Mouse (Mus musculus): ENCODE measurements around the gene Degs1.
"Not testable (repeated sequence)": the region's sequence is repeated elsewhere in the genome, so short reads cannot be mapped to it uniquely, and the experiment has no call there.

The Degs1 gene

GRCm38 (mm10) chr1:182282091-182283075 is at the start of gene Degs1:
Gene Degs1, minus strand, starts transcription at chr1:182282804.
- CTCF ChIA-PET: interaction anchor here (0.6 kb wide), 1 partner anchor 209 kb away, joined by 5 read pairs; no protein-coding TSS in a partner anchor

DNA sequence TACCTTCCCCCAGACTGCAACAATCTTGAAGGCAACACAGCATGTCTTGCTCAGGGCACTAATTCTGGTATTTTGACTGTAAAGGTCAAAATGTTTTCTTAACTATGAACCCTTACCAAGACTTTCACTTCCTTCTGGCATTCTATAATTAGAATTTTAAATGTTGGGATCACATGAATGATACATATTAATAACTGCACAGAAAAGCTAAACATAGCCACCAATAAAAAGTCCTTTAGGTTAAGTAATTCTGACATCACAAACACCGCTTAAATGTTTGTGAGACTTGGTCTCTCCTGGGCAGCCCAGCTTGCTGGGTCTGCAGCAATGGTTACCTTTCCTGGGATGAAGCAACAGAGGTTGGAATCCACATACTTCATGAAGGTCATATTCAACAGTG is 43.3 kb upstream of the Degs1 start:
- CTCF ChIA-PET: interaction anchor here (0.6 kb wide), 1 partner anchor 242 kb away, joined by 6 read pairs; no protein-coding TSS in a partner anchor

DNA sequence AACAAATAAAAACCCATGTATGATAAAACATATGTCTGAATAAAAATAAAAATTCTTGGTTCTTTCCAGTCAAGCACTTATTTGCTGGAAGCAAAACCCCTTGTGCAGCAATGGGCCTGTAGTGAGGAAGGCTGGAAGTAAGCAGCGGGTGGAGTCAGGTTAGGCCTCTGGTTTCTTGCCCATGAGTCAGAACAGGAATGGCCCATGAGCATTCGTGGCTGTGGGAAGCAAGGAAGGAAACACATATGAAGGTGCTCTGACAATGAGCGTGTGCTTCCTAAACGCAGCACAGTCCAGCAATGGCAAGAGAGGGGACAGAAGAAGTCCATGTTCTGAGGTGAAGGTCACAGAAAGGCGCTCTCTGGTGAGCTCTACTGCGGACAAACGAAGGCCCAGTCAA is 41.9 kb upstream of the Degs1 start:
- CTCF ChIA-PET: no interaction called here

DNA sequence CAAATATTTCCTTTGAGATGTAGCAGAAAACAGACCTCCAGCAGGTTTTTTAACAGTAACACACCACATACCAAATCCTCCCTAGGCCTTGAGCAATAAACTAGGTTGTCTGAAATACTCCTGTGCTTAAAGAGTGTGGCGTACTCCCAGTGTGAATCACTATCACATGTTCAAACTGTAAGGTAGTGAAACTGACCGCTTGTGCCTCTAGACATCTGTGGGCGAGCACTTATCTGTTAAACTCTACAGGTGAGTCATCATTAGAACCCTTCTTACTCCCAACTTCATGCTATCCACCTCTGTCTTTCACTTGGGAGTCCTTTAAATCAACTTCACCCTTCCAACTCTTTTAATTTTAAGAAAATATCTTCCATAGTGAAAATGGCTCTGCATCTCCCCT is 40.5 kb upstream of the Degs1 start:
- CTCF ChIA-PET: no interaction called here

GRCm38 (mm10) chr1:182314201-182314600 is 31.6 kb upstream of the Degs1 start:
- CTCF ChIA-PET: no interaction called here

DNA sequence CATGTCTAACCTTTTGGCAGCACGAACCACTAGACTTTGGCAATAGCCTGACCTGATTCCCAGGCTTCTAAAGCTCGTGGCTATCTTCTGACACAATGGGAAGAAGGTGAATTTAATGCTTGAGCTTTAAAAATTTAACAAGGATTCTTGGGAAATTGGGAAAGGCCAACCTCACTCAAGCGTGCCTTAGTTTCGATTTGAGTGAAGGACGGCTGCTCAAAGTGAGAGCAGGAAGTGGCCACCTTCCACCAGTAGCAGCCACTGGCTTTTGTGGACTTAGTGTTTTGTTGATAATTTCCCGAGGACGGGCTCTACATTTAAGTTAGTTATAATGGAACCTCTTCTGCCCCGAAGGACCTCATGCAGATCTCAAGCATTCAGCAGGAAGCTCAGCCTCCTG is 30.6 kb upstream of the Degs1 start:
- CTCF ChIA-PET: no interaction called here

GRCm38 (mm10) chr1:182311376-182311775 is 28.8 kb upstream of the Degs1 start:
- CTCF ChIA-PET: no interaction called here

GRCm38 (mm10) chr1:182310316-182310715 is 27.7 kb upstream of the Degs1 start:
- CTCF ChIA-PET: interaction anchor here (0.7 kb wide), 1 partner anchor 151 kb away, joined by 9 read pairs; no protein-coding TSS in a partner anchor

GRCm38 (mm10) chr1:182309403-182309802 is 26.8 kb upstream of the Degs1 start:
- CTCF ChIA-PET: interaction anchor here (0.6 to 0.7 kb wide), 2 partner anchors 30 to 150 kb away, joined by 3 to 9 read pairs; no protein-coding TSS in a partner anchor

DNA sequence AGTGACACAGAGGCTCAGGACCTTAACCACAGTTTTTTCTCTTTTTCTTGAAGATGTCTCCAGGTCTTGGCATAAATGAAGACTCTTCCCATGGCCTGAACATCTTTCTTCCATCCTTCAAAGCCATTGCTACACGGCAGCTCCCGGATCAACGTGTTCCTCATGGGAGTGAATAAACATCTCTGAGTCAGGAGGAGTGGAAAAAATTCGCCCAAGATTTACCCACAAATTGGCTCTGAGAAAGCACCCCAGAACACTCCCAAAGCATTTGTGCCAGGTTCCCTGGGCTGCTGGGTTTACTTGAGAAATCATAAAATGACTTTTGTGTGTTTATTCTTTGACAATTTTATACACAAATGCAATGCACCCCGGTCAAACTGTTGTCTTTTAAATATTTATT is 20.3 kb upstream of the Degs1 start:
- CTCF ChIA-PET: no interaction called here

DNA sequence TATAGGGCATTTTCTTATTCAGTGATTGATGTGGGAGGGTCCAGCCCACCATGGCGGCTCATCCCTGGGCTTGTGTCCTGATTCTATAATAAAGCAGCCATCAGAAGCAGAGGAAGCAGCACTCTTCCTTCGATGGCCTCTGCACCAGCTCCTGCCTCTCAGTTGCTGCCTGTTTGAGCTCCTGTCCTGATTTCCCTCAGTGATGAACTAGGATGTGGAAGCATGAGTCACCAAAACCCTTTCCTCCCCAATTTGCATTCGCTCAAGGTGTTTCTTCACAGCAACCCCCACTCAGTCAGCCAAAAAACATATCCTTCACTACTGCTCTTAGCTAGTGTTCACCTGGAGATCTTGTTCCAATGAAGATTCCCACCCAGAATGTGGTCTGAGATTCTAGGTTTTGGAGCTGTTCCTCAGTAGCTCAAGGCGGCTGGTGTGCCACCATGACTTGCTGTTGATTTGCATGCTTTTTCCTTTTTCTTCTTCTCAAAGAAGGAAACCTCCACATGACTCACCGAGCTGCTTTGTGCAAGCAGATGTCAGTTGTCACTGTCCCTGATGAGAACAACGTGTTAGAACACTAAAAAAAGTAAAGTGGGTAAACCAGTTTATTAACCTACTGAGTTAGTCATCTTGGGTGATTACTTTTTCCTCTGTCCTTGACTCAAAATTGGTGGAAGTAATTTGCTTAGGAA is 19.7 kb upstream of the Degs1 start:
- CTCF ChIA-PET: no interaction called here

- CTCF ChIA-PET: interaction anchor here (0.7 kb wide), 1 partner anchor 60 kb away, joined by 3 read pairs; no protein-coding TSS in a partner anchor
These were observed 15.2 kb upstream of the Degs1 start for GRCm38 (mm10) chr1:182297821-182298220.

DNA sequence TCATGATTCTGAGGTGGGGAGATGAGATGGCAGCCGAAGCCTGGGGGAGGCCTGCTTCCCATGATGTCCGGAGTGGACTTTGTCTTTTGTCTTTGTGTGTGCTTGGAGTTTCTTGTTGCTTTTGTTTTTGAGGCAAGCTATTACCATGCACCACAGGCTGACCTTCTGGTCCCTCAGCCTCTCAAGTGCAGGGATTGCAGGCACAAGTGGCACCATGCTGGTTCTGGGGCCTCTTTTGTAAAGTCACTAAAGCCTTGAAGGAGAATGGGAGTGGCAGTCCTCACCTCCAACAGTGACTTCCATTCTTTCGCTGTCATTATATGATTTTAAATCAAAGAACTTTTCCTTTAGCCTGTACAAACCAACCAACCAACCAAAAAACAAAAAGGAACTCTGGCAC is 14.6 kb upstream of the Degs1 start:
- CTCF ChIA-PET: no interaction called here

DNA sequence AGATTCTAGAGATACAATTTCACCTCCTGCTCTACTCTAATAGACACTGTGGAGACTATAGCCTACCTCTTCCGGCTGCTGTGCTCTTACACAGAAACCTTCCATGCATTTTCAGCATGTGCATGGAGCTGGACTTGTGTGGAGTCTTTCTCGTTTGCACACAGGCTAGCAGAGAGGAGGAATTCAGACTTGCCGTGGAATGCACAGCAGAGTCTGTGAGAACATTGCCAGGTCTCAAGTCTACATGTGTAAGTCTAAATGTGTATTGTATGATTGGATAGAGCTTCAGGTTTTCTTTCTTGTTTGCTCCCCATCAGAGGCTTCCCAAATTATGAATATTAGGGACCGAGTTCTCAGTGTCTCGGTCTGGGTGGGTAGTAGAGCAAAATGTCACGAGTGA is 14.2 kb upstream of the Degs1 start:
- CTCF ChIA-PET: no interaction called here

DNA sequence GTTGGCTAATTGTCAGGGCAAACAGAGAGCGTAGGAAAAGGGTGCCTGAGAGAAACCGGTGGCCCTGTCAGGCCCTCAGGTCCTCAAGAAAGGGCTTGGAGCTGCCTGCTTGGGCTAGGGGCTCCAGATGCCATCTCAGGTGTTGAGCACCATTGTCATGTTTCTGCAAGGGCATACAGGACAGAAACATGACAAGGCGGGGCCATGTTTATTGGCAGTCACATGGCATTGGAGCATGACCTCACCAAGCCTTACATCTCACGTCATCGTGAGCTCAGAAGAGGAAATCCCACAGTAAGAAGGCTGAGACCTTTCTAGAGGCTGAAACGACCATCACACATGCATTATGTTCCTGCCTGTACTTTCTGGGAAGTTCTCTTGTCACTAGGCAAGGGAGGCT is 13.5 kb upstream of the Degs1 start:
- CTCF ChIA-PET: no interaction called here

DNA sequence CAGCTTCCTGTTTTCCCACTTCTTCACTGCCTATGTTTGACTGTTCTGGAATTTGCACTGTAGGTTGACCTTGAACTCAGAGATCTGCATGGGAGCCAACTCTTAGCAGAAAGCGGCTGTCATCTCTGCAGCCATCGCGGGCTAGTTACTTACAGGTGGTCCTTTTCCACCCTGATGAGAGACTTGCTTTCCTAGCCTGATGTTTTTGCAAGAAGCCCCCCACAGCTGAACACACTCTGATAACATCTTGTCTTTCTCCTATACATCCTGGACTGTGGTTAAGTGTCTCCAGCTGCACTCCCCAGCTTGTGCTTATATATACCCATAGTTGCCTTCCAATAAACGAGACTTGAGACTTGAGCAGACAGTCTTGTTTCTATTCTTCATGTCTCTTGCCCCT is 9.7 kb upstream of the Degs1 start:
- CTCF ChIA-PET: no interaction called here

GRCm38 (mm10) chr1:182290741-182291140 is 8.1 kb upstream of the Degs1 start:
- CTCF ChIA-PET: not testable (repeated sequence)

DNA sequence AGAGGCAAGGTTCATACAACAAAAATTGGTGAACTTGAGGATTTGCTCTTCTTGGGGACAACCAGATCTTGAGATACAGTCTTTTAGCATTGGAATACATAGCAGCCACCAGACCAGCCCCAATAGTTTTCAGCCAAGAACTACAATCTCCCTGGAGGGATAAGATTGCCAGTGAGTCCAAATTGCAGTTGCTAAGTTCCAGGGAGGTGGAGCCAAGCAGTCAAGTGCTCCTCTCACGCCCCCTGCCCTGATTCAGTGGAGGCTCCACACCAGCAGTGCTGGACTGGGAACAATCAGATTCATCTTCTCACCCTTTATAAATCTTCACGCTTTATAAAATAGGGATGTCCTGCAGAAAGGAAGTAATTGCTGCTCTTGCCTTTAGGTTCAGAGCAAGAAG is 7.2 kb upstream of the Degs1 start:
- CTCF ChIA-PET: no interaction called here

- CTCF ChIA-PET: interaction anchor here (0.5 kb wide), 1 partner anchor 18 kb away, joined by 4 read pairs; no protein-coding TSS in a partner anchor
These were observed 6.0 kb upstream of the Degs1 start for GRCm38 (mm10) chr1:182288601-182289000.

DNA sequence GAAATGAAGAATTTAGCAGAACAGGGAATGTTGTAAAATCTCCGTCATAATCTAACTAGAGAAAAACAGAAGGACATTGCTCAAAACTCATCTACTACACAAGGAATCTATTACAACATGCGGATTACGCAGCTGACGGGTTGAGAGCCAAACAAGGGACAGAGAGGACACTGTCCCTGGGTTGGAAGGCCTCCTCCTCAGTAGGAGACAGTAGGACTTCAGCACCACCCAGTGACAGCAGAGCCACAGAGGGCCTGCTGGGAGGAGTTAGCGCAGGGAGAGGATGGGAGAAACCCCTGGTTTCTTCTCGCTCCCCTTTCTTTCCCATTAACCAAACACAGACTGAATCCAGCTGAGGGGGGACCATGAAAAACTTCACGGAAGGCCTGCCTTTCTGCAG is 5.2 kb upstream of the Degs1 start:
- CTCF ChIA-PET: no interaction called here

DNA sequence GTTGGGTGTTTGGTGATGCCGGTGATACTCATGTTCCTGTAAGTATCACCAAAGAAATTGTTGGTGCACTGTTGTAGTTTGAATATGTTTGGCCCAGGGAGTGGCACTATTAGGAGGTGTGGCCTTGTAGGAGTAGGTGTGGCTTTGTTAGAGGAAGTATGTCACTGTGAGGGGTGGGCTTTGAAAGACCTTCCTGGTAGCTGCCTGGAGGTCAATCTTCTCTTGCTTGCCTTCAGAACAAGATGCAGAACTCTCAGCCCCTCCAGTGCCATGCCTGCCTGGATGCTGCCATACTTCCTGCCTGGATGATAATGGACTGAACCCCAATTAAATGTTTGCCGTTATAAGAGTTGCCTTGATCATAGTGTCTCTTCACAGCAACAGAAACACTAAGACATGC is 2.2 kb upstream of the Degs1 start:
- CTCF ChIA-PET: no interaction called here

- CTCF ChIA-PET: no interaction called here
These were observed 627 bp upstream of the Degs1 start for GRCm38 (mm10) chr1:182283231-182283630.

- CTCF ChIA-PET: no interaction called here
These were observed 1.3 kb downstream of the Degs1 start for GRCm38 (mm10) chr1:182281251-182281711.

All from spleen, embryonic (tissue).